Mouse (Mus musculus) kidney, adult 9 months (tissue): Measurements from ENCODE around the gene Tmem143.
"Not testable (repeated sequence)": the region's sequence is repeated elsewhere in the genome, so short reads cannot be mapped to it uniquely, and the experiment has no call there.

ENCODE experiments used
- DNase-seq: peaks from one replicate; pipeline ENCODE4 v3.0.0; 2022

Gene Tmem143

DNA sequence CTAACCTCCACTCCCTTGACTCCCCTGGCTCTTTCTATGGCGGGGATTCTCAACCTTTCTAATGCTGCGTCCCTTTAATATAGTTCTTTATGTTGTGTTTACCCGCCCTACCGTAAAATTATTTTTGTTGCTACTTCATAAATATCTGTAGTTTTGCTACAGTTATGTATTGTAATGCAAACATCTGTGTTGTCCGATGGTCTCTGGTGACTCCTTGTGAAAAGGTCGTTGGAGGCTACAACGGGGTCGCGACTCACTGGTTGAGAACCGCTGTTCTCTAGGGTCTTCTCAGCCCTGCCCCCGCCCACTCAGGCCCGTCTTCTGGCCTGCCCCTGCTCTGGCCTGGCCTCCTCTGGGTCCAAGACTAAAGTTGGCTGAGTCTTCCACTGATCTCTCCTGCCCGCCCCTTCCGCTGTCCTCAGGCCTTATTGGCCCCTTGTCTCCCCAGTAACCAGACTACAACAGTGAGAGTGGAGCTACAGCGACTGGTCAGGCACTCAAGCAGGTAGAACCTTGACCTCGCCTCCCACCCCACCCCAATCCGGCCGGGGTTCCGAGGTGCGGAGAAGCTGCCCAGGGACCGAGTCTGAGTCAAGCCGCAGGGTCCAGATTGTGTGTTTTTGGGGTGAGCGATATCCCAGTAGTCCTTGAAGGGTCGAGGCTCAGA lies 27.2 kb downstream of the Tmem143 start, which contains the start of gene Ccdc114:
Gene Ccdc114 (plus strand): TSS at position 311 of the 667 bp plus-strand sequence.
- DNase-seq = peak; percentile 92

DNA sequence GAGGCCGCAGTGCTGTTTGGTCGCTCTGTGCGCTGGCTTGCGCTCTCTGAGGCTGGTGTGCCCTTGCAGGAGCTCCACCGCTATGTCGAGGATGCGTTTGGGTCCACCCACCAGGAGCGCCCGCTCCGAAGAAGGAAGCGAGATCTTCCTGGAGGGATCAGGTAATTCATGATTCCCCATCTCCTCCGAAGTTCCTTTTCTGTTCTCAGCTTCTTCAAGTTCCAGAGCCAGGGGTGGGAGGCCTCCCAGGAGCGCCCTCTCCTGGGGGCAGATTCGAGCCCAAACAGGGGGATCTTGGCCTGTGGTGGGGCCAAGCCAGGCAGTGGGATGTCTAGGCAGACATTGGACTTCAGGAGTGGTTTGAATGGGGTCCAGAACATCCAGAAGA lies 27.7 kb downstream of the Tmem143 start:
- DNase-seq = no peak

DNA sequence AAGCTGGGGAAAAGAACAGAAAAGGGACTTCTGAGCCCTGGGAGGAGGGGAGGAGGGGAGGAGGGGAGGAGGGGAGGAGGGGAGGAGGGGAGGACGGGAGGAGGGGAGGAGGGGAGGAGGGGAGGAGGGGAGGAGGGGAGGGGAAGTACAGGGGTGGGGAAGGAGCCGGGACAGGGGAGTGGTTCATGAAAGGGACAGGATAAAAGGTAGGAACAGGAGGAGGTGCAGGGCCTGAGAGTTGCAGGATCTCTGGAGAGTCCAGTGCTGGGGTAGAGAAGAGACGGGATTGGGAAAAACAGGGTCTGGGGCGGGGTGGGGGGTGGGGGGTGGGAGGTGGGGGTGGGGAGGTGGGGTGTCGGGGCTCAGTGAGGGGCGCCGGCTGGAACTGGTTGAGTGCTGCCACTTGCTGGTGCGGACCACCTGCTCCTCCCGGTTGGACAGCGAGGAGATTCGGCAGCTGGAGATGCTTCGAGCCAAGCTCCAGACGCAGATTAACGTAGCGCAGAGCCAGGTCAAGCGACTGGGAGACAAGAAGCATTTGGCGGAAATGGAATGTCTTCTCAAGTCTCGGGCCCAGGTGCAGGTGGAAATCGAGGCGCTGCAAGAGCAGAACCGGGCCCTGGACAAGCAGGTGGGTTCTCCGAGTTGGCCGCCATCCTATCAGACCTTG lies 32.0 kb downstream of the Tmem143 start:
- DNase-seq = no peak

DNA sequence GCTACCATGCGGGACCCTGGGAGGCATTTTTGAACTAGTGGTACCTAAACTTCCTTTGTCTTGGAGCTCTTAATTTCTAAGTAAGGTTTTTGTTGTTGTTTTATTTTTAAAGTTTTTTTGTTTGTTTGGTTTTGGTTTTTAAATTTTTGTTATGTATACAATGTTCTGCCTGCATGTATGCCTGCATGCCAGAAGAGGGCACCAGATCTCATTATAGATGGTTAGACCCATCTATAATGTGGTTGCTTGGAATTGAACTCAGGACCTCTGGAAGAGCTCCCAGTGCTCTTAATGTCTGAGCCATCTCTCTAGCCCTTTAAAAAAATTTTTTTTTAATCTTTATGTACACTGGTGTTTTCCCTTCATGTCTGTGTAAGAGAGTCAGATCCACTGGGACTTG lies 32.9 kb downstream of the Tmem143 start:
- no peak for DNase-seq

DNA sequence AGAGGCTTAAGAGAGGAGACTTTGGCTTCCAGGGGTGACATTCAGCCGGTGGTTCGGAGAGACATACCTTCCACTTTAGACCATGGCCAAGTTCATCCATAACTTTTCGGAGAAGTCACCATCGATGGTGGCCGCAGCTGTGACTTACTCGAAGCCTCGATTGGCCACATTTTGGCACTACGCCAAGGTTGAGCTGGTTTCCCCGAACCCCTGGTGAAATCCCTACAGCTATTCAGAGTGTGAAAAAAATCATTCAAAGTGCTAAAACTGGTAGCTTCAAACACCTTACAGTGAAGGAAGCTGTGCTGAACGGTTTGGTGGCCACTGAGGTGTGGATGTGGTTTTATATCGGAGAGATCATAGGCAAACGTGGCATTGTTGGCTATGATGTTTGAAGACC lies 37.0 kb downstream of the Tmem143 start:
- DNase-seq = not testable (repeated sequence)

DNA sequence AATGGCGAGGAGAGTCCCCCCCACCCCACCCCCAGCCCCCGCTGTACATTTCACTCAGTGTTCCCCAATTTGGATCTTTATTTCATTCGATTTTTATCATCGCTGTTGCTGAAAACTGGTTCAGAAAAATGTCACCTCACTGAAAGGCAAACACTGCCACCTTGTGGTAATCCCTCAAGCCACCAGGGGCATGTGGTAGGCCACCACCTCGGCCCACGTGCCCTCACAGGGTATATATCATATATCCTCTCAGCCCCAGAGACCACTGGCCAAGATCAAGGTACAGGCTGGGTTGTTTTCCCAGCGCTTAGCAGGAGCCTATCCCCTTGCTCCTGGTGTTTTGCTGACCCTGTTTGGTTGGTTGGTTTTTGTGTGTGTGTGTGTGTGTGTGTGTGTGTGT lies 38.4 kb downstream of the Tmem143 start:
- DNase-seq = peak; percentile 69

DNA sequence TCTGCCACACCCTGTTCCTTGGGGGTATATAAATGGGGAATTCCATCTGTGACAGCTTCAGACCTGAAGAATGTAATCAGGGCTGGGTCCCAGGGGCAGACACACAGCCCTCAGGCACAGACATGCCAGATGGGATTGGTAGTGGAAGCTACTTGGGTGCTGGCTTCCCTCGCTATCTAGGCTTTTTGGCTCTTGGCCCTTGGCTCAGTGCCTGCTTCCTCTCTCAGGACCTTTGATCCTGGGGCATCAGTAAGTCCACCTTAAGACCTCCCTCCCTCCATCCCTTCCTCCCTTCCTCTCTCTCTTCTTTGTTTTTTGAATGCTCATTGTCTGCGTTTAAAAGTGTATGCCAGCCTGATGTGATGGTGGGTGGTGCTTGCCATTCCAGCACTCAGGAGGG lies 43.1 kb downstream of the Tmem143 start:
- peak; percentile 63 for DNase-seq

DNA sequence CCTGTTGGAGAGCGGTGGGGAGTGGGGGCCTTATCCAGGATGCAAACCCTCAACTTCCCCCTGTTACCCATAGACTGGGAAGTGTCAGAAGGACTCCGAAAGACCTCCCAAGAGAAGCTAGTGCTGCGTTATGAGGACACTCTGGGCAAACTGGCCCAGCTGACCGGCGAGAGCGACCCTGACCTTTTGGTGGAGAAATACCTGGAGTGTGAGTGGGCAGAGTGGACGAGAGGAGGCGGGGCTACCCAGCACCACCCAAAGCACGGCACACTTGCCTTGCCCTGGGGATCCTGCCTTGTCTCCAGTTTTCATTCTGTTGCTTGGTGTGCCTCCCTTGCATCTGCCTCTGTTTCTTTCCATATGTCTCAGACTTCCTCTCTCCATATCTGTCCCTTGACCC lies 45.2 kb downstream of the Tmem143 start:
- DNase-seq = no peak

DNA sequence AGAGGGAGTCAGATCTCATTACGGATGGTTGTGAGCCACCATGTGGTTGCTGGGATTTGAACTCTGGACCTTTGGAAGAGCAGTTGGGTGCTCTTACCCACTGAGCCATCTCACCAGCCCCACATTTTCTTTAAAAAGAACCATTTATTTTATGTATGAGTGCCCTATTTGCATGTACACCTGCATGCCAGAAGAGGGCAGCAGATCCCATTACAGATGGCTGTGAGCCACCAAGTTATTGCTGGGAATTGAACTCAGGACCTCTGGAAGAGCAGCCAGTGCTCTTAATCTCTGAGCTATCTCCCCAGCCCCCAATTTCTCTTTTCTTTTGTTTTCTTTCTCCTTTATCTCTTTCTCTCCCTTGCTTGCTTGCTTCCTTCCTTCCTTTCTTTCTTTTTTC lies 46.5 kb downstream of the Tmem143 start:
- DNase-seq = not testable (repeated sequence)

DNA sequence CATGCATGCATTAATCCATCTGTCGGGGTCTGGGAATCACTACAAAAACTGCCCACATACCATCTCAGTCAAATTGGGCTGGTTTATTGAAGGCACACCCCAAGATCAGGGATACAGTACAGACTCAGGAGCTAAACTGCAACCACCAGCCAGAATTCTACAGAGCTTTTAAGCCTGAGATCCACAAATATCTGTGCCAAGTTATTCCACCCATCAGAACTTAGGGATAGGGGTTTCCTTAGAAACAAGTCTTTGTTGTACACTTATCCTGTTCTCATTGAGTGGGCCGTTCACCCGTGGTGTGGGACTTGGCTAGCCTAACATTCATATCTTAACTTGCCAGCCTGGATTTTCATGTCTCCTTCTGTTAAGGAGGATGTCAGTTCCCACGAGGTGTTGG lies 52.3 kb downstream of the Tmem143 start:
- DNase-seq = no peak

DNA sequence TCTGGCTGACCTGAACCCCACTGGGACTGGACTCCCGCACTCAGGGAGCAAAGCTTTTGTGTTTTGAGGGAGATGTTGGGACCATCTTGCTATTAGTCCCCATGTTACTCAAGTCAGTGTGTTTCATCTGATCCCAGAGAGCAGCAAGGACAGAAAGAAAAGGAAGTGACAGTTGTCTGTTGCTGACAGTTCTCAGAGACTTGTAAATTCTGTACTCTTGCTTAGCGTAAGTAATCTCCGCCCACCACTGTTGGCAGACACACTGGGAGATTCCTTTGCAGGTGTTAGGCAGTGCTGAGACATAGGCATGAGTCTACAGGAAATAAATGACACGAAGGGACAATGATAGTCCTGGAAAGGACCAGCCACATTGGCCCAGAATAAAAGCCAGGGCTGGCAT lies 59.9 kb downstream of the Tmem143 start:
- DNase-seq = no peak
